Mouse (Mus musculus) adrenal gland, postnatal 36 days (tissue): ENCODE results near the gene Camk2g. TPM values are rescaled to one million over a fixed set of nuclear protein-coding genes. Genes with fewer than 3 reads are reported as not detected.

Source experiments
- DNase-seq, 2 experiments: peaks; one replicate each; pipeline ENCODE4 v3.0.0; 2021; ENCODE audit warnings: mixed read lengths in 1 of 2
- total RNA-seq, 2 experiments: library from RNA; stranded (reverse); gene quantifications; 2 replicates each; pipeline ENCODE4 v1.2.3; 2021

Camk2g gene
- total RNA-seq, 2 experiments from 2014 or later, result 45.8 to 54.6 TPM

DNA sequence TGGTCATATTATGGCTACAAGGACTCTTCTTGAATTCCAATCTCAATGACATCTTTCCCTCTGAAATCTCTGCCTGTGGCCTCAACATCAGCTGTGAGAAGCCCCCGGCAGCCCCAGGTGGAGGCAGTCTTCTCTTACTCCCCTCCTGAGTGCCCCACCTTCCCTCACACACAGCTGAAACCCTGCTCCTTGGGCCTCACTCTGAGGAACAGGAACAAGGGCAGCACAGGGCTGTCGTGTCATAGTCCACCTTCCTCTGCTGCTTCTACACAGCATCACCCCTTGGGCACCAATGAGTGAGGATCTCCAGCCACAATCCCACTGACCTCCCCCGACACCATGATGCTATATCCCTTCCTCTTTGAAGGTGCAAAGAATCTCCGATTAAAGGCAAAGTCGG, 7.9 kb downstream of the Camk2g start:
- DNase-seq, result no peak

DNA sequence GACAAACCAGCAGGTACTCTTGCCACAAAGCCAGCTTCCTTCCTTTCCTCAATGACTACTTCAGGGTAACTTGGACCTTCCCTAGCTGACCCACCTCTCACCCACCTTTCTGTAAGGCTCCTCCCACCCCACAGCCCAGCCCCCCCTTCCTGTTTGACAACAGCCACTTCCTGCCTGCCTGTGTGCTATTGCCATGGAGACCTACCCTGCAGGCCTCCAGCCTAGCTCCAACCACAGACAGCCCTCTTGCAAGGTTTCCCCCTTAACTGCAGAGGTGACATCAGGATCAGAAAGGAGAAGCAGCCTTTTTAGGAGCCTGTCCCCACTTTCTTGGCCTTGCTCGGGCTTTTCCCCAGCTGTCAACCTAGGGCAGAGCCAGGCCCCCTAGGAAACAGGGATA, 8.7 kb downstream of the Camk2g start:
- no peak for DNase-seq

DNA sequence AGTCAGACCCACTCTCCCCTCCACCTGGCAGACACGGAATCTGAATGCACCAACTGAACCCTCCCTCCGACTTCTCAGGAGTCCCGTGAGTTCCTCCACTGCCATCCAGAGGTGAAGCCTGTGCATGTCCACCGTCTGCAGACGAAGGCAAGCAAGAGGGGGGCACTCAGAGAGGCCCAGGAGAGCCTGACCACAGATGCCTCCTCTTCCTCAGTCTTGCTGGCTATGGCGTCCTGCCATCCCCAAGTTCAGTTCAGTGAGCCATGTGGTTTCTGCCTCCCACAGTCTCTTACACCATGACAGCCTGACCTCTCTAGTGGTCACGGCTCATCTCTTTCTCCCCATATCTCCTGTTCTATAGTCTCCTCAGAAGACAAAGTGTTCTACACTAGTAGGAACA, 9.2 kb downstream of the Camk2g start:
- DNase-seq, result no peak

DNA sequence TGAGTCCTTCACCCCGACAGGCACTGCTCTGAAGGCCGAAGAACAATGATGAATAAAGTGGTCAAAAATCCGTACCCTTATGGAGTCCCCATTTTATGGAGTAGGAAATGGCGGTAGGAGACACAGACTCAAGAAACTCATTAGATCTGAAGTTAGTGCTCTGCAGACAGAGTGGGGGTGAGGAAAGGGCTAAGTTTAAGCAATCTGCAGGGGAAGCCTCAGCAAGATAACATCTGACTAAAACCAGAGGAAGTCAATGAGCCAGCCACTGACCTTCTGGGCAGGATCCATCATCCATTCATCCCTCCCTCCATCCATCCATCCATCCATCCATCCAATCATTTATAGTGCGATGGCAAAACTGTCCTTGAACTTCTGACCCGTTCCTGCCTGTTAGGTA, 10.4 kb downstream of the Camk2g start:
- DNase-seq, result no peak

DNA sequence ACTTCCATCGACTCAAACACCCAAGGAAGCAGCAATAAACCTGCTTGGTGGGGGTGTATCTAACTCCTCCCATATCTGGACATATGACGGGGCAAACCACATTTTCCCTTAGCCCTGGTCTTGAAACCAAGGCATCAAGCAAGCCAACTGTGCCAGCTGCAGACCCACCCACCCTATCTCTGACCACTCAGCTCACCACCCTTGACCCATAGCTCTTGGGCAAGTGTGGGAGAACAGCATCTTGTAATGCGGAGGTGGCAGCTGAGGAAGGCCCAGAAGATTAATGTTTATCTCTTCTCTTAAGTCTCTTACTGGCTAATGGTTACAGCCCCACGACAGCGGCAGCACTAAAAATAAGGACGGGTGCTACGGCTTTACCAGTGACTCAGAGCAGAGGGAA, 11.0 kb downstream of the Camk2g start:
- DNase-seq, result no peak

DNA sequence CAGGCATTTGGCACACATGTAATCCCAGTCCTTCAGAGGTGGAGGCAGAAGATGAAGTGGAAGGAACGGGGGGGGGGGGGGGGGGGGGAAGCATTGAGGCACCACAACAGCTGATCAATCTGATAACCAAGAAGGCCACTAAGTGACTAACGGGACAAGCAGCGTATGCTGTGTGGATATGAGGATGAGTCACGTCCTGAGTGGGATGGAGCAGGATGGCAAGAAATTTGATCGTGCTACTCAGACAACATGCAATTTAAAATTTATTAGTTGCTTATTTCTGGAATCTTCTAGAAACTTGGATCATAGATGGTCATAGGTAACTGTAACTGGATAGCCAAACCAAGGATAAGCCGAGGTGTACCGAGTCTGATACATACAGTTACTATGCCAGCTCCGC, 13.7 kb downstream of the Camk2g start:
- DNase-seq, result peak in 1 of 2 experiments; percentile 37

DNA sequence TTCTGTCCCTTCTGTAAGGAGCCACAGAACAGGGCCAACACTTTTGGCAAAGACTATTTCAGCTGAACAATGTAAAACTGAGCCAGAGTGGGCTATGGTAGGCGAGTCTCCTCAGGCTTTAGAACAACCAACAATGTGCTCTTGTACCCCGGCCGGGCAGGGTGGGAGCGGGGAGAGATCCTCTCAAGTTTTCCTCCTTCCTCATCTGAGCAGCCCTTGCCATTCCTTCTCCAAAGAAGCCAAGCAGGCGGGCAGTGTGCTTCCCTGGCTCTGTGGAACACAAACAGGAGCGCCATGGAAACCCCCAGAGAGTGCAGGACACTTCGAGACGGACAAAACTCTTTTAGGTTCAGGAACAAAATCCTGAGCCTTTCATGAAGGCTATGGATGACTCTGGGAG, 15.4 kb downstream of the Camk2g start:
- DNase-seq, result no peak

DNA sequence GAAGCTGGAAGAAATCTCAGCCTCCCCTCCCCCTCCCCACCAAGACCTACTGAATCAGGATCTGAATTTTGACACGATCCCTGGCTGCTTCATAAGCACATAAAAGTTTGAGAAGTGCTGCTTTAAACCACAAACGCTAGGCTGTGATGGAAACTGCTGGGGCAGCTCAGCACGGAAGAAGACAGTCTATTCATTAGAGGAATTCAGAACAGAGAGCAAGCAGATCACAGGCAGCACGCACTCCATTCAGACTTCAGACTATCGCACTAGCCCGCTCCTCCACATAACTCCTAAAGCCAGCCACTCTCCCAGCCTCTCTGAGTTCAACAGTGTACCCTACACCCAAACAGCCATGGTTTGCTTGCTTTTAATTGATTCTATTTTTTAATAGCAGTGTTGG, 18.2 kb downstream of the Camk2g start:
- DNase-seq, result no peak

DNA sequence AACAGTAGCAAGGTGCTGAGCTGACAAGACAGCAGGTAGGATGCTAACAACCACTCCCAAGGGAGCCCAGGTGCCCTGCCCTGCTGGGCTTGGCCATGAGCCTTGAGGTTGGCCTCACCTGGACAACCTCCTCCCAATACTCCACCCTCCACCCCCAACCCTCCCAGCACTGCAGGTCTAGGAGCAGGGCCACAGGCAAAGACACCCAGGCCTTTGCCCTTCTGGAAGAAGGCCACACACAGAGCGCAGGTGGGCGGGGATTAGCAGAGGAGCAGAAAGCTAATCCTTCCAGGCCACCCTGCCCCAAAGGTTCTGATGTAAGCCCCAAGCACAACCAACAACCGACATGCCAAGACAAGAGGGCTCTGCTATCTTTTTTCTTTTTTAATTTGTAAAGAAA, 20.5 kb downstream of the Camk2g start:
- DNase-seq, result no peak

DNA sequence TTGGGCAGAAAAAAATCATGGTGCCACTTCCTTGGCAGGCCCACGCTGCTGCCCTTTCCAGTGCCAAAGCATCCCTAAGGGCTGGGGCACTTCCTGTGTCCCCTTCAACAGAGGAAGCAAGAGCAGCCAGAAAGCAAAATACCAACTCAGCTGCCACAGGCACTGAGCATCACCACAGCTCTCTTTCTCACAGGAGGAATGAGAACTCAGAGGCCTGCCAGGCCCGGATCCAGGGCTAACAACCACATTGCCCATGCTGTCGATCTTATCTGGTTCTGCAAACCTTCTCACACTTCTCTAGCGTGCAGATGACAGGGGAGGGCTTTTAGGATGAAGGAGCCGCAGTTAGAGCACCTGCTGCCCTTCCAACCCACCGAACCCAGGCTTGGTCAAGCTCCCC, 21.1 kb downstream of the Camk2g start:
- DNase-seq, result no peak

DNA sequence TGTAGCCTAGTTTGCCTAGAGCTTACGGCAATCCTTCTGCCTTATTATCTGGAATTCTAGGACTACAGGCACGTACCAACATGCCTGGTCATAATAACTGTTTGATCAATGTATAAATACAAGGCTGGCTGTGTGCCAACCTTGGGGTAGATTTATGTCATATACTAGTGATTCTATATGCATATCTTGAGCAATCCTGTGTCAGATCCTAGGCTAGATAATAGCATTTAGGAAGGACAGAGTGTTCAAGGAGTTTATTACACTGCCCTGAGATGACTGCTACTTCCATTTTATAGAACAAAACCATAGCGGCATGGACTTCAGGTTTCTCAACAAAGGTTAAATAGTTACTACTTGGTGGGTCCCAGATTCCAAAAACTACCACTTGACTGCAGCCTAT, 21.9 kb downstream of the Camk2g start:
- DNase-seq, result no peak

DNA sequence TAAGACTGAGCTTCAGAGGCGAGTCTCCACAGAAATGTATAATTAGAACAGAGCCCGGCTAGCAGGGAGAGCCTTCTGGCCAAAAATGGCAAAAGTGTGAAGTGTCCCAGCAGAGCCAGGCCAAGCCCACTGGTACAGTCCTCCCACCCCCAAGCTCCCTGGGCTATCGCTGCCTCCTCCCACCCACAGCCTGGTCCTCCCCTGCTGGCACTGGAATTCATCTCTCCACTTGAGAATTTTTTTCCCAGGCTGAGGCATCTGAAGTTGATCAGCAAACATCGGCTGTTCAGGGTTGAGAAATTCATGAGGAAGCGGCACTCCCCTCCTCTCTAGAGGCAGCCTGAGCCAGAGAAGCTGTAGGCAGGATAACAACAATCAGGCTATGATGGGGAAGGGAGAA, 25.3 kb downstream of the Camk2g start:
- no peak for DNase-seq

DNA sequence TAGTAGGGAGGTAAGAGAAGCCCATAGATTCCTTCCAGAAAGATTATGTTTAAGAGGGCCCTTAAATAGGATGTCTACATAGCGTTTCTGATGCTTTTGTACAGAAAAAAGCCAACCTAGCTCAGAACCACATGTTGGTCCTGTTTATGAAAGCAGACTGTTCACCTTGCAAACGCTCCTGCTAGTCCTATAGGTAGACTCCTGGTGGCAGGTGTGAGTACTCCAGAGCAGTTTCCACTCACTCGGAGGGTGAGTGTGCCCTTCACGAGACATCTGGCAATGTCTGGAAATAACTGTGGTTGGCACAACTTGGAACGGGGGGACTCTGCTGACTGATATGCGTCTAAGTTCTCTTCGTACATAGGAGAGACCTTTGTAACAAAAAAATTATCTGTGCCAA, 26.0 kb downstream of the Camk2g start:
- DNase-seq, result no peak

DNA sequence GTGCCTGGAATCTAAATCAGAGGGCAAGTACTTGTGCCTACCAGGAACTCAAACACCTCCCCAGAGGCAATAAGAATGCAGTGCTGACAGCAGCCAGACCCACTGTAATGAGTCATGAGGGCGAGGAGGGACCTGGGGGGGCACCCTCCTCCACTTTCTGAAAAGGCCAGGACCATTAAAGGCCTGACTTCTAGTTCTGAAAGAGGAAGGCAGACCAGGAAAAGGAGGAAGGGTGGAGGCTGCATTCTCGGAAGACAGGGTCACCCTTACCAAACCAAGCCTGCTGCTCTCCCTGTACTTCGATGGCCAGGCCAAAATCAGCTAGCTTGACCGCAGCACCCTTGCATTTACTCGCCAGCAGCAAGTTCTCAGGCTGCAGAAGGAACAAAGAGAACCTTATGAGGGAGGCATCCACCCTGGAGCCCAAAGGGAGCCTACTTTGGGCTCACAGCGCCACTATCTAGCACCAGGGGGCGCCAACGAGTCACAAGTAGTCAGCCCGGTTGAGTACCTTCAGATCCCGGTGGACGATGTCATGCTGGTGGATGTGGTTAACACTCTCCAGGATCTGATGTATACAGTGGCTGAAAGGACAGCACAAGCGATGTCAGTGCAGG, 28.1 kb downstream of the Camk2g start:
- DNase-seq, result peak; percentile 90 to 92

DNA sequence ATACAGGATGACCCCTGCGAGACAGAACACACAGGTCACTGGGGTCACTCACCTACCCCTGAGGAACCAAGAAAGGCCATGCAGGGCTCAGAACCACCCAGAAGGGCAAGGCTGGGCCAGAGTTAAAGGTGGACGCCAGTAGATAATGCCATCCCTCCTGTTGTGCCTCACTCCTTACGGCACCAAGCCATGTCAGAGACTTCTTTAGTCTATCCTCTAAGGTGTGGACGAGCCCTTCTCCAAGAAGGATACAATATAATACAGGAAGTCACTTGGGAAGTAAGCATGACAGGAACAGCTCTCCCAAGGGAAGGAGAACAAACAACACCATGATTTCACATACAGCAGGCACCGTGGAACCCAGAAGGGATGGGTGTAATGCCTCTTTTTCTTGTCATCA, 28.9 kb downstream of the Camk2g start:
- no peak for DNase-seq

DNA sequence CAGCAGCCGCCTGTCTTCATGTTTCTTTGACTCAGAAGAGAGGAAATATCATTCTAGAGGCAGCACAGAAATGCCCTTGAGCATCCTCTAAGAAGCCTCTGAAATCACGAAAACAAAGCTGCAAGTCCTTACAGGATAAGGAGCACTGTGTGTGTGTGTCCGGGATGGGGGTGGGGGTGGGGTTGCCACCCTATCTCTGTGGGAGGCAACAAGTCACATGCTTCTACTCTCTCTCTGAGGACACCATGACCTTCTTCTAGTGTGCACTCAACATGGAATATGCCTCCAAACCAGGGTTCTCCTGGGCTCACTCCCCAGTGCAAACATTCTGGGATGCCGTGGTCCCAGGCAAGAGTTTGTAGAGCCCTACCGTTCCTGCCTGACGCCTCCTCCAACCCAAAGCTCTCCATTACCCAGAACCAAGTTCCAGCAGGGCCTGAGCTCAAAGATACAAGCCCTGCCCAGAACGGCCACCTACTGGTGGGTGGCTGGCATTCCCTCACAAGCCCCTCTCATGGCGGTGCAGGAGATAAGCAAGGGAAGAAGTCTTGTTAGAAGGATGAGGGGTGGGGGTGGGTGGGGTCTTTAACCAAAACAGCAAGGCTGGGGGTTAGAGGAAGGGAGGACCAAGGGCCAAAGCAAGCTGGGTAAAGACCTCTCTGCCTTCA, 35.0 kb downstream of the Camk2g start:
- no peak for DNase-seq

DNA sequence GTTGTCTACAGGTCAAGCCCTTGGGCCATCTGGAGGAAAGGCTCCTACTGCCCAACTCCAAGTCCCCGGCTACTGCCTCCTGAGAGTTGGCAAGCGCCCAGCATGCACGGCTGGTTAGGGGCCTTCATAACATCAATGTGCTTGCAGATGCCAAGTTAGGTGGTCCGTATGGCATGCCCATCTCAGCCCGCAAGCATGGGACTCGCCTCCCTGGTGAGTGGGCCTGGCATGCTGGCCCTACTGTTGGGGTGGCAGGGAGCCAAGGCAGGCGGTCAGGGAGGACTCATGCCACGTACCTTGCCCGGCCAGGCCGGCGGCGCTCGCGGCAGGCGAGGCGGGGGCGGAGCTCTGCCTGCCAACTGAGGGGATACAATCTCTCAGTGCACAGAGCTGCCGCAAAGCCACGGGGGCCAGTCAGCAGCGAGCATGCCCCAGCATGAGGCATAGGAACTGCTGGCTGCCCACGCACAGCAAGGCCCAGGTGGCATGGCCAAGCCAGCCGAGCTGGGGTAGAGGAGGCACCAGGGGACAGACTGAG, 36.4 kb downstream of the Camk2g start:
- no peak for DNase-seq

DNA sequence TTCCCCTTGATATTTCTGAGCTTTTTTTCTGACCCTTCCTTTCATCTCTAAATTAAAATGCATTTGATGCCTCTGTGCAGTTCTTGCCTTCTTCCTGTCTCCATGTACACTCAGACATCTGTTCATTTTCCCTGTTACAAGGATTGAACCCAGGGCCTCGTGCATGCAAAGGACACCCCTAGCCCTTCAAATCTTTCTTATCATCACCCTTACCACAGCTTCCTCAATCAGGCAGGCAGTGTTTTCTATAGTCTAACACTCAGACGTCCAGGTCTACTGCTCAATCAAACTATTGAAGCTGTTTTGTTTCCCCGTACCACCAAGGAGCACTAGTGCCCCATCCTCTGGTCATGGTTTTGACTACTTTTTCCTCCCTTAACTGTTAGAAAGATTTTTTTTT, 40.1 kb downstream of the Camk2g start:
- DNase-seq, result no peak

DNA sequence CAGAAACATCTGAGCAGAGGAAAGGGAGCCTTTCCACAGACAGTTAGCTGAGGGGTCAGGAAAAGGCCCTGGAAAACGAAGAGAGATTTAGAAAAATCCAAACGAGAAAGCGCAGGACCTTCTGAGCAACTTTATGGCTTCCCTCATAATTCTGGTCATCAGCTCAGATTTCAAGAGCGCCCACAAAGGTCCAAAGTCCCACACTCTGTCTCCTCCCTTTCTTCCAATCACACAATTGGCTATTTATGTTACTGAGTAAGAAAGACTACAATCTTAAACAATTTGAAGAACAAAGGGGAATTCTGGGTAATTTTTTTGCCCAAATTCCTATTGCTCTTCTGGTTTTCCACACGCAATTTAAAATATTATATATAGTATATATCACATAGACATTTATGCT, 43.4 kb downstream of the Camk2g start:
- DNase-seq, result no peak

DNA sequence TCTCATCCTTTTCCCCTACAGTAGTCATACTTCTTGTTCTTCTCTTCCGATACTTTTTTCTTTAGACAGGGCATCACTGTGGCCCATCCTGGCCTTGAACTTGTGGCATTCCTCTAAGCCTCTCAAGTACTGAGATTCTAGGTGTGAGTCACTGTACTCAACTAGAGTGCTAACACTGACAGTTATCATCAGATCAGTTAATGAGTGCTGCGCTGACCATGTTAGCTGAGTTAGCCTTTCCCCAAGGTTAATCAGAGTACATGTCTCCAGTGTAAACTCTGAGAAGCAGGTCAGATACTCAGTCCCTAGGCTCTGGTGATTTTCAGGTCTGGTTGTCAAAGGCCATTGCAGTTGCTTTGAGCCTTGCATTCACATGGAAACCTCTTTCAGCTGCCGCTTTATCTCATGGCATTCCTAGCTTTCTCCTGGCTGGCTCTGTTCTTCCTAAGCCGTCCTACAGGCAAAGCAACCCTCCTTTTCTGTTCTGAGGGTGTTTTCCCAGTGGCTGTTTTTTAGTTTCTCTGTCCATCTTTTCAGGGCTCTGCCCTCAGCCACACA, 44.3 kb downstream of the Camk2g start:
- DNase-seq, result no peak

DNA sequence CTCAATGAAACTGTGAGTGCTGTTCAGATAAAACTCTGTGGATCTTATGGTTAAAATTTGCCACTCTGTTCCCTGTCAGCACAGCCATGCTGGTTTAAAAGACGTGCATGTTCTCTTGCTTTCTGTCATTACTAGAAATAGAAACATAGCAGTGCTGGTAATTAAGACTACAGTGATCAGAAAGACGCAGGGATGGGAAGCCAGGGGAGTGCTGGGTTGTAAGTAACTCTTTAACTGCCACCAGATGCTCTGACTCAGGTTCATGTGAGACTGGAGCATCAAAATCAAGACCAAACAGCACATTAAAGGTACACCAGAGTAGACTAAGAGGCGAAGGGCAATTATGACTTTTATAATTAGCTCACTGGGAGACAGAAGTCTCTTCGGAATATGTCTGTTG, 45.5 kb downstream of the Camk2g start:
- no peak for DNase-seq

DNA sequence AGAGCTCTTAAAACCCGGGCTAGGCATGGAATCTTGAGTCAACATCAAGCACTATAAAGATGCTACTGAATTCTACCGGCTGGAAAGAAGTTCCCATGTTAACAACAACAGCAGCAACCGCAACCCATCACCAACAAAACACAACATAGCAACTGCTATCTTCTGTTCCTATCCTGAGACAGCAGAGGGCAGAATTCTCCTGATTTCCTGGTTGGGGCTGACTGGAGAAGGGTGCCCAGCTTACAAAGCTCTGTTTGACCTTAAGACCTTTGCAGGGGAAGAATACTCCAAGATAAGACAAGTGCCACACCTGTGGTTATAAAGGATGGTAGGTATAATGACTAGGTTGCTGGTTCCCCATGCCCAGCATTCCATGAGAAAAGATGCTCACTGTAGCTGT, 47.0 kb downstream of the Camk2g start:
- no peak for DNase-seq

DNA sequence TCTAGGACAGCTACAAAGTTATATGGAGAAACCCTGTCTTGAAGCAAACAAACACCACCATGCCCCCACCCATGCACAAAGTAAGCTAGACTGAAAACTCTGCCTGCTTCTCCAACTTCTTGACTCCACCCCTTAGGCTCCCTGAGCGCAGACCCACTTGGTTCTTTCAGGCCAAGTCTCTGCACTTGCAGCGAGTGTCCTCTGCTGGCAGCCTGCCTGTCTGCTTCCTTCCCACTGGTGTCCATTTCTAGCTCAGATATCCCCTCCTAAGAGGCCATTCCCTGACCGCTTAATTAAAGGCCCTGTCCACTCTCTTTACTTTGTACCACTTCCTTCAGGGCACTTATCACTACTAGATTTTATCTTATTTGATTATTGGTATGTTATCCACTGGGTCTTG, 50.3 kb downstream of the Camk2g start:
- no peak for DNase-seq

DNA sequence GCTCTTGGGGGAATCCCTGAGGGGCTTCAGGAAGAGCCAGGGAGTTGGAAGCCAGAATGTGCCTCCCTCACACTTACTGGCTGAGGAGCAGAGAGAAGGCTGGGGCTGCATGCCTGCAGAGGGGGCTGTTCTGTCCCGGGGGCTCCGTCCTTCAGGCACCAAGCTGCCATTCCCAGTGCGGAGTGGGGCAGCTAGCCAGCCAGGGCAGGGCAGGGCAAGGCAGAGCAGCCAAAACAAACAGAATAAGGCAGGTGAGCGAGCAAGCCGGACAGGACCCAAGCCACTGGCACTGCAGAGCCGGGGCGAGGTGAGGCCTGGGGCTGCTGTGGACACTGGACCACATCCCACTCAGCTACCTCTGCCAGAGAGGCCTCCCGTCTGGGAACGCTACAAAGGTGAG, 52.6 kb downstream of the Camk2g start:
- no peak for DNase-seq
